Mouse (Mus musculus) layer of hippocampus, postnatal 14 days (tissue): ENCODE results near the gene Ccdc163. TPM values are rescaled to one million over a fixed set of nuclear protein-coding genes. Genes with fewer than 3 reads are reported as not detected.
"Not testable (repeated sequence)": the region's sequence is repeated elsewhere in the genome, so short reads cannot be mapped to it uniquely, and the experiment has no call there.

Source experiments
- DNase-seq, 2 experiments: peaks; one replicate each; pipeline ENCODE4 v3.0.0; 2021 to 2022; ENCODE audit warnings: low spot score in 2 of 2, mixed read lengths in 1 of 2
- long read RNA-seq, 2 experiments: library from polyadenylated mRNA; stranded (forward); transcript quantifications; one replicate each; pipeline ENCODE4 v2.0.0; 2021
- total RNA-seq, 2 experiments: library from RNA; stranded (reverse); gene quantifications; 2 replicates each; pipeline ENCODE4 v1.2.3; 2021

Ccdc163 gene
- 1 to 10 TPM; 2.9 to 4.5 TPM for total RNA-seq
- long read RNA-seq, experiment 1, partial matches to known transcripts: 0 of 3 reads
- long read RNA-seq, experiment 1, other reads (novel, unspliced or antisense): 2 of 3 reads
- long read RNA-seq, experiment 2, partial matches to known transcripts: 0 of 2 reads
- long read RNA-seq, experiment 2, other reads (novel, unspliced or antisense): 1 of 2 reads

DNA sequence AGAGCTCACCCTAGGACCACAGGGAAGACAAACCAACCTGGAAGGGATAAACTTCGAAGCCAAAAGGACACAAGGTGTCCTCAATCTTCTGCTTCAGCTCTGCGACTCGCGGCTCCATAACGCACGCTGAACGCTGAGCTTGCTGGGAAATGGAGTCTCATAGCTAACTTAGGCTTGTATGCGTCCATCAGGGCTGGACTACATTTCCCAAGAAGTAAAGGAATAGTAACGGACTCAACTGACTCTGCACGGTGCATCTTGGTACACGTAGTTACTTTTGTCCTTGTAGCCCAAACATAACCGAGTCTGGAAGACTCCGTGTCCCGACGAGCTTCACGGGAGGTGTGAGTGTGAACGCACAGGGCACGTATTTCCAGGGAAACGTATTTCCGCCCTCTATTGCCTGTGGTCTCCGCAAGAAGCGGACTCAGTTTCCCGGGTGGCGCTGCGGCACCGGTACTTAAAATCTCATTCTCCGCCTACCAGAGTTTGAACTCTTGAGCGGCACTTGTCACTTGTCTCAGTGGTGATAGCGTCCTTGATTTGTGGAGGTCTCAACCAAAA lies at the start of gene Ccdc163, which contains the start of gene Mmachc:
TSS of gene Ccdc163 (plus strand) at position 309 of the 564 bp plus-strand sequence.
TSS of gene Mmachc (minus strand) at position 206 of the 564 bp plus-strand sequence.
- DNase-seq: peak; percentile 89 to 98

DNA sequence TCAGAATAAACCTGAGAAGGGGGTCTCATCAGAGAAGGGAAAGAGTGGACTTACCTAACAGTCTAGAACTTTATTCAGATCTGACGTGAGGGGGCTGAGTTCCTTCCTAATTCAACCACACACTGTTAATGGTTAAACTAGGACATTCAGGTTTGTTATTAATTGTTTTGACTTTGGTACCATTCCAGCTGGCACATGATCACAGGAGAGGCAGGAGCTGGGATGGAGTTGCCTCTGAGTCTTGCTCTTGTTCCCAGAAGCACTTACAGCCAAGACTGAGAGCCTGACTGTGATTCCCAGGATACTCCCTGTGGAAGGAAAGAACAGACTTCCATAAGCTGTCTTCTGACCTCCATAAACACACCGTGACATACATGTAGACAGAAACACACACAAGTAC lies 48.8 kb upstream of the Ccdc163 start:
- no peak for DNase-seq

DNA sequence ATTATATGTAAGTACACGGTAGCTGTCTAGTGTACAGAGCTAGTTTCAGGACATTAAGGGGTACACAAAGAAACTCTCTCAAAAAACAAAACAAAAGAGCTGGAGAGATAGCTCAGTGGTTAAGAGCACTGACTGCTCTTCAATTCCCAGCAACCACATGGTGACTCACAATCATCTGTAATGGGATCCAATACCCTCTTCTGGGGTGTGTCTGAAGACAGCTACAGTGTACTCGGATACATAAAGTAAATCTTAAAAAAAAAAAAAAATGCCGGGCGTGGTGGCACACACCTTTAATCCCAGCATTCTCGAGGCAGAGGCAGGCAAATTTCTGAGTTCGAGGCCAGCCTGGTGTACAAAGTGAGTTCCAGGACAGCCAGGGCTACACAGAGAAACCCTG lies 48.4 kb upstream of the Ccdc163 start:
- DNase-seq: not testable (repeated sequence)

DNA sequence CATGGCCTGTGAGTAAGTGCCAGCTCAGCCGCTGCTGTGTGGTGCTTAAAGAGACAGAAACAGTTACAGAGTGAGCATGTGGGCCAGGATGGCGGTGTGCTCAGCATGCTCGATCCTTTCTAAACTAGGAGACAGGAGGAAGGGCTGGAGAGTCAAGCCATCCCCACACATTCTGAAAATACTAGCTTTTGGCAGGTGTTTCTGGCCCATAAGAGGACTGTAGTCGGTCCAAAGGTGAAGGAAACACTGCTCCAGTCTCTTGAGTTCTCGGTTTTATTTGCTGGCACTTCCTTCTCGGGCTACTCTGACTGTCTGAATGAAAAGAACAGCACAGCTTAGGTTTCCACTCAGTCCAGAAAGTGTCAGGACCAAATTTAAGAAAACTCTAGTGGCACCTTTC lies 47.5 kb upstream of the Ccdc163 start:
- no peak for DNase-seq

DNA sequence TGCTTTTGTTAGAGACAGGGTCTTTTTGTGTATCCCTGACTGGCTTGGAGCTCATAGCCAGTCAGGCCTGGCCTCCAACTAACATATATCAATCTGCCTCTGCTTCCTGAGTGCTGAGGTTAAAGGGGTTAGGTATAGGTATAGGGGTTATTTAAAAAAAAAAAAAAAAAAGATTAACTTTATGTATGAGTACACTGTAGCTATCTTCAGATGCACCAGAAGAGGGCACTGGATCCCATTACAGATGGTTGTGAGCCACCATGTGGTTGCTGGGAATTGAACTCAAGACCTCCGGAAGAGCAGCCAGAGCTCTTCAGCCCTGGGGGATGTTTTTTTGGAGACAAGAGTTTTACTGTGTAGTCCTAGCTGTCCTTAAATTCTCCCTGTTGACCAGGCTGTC lies 46.3 kb upstream of the Ccdc163 start:
- no peak for DNase-seq

DNA sequence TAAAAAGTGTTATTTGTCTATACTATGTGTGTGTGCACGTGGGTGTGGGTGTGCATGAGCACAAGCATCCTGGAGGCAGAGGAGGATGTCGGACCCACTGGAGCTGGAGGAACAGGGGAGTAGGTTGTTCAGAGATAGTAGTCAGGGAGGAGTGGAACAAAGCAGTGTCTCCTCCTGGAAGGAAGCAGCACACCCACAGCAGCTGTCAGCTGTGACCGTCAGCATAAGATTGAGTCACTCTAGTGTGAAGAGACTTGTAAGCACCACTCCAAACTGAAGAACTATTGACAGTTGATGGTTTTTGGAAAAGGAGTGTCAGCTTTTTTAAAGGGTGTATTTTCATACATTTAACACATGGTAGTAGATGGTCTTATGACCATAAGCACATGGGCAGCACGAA lies 41.7 kb upstream of the Ccdc163 start:
- DNase-seq: no peak

DNA sequence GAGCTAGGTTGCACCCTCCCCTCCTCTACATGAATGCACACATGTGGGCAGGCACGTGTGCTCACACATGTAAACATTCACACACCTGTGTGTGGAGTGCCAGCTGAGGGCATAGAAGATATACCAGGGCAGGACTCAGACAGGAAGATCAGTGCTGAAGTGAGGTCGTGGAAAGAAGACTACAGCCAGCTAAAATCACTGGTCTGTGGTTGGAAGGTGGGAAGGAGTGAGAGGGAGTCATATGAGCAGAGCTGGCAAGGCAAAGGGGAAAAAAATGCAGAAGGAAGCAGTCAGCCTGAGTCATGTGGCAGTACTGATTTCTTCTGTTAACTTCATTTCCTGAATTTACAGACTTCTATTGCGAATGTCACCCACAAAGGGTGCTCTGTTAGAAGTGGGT lies 40.2 kb upstream of the Ccdc163 start:
- DNase-seq: no peak

DNA sequence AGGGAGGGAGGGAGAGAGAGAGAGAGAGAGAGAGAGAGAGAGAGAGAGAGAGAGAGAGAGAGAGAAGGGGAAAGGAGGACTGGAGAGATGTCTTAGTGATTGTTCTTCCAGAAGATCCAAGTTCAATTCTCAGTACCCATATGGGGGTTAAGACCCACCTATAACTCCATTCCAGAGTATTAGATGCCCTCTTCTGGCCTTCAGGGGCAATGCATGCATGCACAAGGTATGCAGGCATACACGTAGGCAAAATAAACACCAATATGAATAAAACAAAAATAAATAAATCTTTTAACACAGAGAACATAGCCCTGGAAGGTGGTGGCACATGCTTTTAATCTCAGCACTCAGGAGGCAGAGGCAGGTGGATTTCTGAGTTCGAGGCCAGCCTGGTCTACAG lies 39.0 kb upstream of the Ccdc163 start:
- DNase-seq: no peak

DNA sequence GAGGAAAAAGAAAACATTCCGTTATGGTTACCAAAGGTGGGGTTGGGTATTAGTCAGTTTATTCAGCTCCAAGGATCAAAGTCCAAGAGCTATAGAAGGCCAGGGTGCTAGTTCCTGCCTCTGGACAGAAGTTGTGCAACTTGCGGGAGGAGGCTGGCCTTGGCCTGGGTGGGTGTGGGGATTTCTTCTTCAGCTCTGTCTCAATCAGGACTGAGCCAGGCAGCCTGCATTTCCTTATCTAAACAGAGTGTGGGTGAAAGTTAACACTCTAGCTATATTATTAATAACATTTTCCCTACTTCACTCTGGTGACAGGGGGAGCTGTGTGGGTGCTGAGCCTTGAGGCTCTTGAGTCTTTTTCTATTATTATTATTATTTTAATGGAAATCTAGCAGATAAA lies 35.5 kb upstream of the Ccdc163 start:
- no peak for DNase-seq

DNA sequence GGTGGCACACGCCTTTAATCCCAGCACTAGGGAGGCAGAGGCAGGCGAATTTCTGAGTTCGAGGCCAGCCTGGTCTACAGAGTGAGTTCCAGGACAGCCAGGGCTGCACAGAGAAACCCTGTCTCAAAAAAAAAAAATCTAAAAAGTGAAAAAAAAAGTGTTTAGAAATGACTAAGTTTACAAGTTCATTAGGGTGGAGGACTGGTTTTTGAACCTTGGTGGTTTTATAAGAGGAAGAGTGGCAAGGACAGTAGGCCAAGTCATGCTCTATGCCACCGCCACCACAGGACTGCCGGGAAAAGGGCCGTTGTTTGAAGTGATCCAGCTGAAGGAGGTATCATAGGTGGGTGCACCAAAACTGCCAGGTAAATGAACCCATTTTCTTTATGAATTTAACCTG lies 33.5 kb upstream of the Ccdc163 start:
- not testable (repeated sequence) for DNase-seq

DNA sequence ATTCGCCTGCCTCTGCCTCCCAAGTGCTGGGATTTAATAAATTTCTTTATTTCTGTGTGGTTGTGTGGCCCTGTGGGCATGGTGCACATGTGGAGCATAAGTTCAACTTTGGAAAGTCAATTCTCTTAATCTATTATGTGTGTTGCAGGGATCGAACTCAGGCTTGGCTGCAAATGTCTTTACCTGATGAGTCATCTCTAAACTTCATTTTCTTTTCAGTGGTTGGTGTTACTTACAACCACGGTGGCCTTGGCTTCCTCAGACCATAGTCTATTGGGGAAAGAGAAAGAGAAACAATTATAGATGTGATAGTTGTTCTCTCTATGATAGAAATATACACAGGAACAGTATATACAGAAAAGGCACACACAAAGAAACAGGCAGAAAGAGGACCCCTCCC lies 32.3 kb upstream of the Ccdc163 start:
- DNase-seq: no peak

DNA sequence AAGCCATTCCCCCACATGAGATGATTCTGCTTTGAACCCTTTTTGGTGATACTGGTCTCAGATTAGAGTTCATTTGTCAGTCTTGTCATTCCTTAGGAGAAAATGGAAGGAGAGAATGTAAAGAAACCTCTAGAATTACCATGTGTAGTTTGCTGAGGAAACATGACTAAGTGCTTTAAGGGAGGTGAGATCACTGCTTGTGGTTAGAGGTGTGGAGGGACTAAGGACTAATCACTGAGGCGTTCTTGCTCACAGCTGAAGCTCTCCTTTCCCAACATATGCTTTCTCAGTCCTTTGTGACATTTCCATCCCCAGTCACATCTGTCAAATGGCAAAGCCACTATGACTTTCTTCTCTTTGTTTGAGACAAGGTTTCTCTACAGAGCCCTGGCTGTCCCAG lies 30.5 kb upstream of the Ccdc163 start:
- no peak for DNase-seq

DNA sequence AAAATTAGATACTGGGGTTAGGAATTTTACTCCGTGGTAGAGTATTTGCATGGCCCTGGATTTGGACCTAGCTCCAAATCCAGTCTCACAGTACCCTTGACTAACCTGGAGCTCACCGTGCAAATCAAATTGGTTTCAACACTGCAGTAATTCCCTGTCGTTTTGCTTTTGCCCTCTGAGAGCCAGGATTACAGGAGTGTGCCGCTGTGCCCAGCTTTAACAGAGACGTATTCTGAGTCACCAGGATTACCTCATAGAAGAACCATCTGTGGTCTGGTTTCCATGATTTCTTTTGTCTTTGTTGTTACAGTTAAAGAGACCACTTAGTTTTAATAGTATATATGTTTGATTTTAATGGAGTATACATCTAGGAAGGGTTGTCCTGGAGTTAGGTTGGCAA lies 29.2 kb upstream of the Ccdc163 start:
- DNase-seq: no peak

DNA sequence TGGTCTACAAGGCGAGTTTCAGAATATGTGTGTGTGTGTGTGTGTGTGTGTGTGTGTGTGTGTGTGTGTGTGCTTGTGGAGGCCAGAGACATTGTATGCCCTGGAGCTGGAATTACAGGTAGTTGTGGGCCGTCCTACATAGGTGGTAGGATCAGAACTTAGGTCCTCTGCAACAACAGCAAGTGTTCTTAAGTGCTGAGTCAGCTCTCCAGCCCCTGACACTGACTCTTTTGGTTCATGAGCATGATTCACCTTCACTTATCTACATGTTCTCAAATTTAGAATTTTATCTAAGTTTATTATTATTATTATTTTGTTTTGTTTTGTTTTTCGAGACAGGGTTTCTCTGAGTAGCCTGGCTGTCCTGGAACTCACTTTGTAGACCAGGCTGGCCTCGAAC lies 27.8 kb upstream of the Ccdc163 start:
- DNase-seq: not testable (repeated sequence)

DNA sequence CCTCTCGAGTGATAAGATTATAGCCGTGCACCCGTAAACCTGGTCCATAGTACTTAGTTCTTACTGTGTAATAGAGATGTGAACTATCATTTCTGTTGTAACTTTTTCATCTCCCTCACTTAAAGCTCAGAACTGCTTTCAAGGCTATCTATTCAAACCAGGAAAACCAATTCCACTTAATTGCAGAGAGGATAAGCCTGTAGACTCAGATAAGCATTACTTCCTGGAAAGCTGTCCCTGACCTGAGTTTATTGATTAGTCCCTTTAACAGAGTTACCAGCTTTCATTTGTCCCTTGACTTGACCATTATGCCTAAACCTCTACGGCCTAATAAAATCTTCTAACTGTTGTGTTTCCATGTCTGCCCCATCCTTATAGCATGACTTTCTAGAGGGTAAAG lies 24.4 kb upstream of the Ccdc163 start:
- DNase-seq: no peak

DNA sequence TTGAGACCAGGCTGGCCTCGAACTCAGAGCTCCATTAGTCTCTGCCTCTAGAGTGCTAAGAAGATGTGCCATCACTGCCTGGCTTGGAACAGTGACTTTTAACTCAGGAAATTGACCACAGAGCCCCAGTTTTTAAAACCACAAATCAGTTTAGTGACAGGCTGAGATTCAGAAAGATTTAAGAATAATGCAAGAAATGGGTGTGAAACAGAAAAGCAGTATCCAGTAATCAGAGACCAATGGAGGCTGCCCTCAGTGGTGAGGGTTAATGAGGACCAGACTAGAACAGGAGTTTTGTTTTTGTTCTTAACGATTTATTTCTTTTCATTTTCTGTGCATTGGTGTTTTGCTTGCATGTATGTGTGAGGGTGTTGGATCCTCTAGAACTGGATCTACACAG lies 23.6 kb upstream of the Ccdc163 start:
- DNase-seq: no peak

DNA sequence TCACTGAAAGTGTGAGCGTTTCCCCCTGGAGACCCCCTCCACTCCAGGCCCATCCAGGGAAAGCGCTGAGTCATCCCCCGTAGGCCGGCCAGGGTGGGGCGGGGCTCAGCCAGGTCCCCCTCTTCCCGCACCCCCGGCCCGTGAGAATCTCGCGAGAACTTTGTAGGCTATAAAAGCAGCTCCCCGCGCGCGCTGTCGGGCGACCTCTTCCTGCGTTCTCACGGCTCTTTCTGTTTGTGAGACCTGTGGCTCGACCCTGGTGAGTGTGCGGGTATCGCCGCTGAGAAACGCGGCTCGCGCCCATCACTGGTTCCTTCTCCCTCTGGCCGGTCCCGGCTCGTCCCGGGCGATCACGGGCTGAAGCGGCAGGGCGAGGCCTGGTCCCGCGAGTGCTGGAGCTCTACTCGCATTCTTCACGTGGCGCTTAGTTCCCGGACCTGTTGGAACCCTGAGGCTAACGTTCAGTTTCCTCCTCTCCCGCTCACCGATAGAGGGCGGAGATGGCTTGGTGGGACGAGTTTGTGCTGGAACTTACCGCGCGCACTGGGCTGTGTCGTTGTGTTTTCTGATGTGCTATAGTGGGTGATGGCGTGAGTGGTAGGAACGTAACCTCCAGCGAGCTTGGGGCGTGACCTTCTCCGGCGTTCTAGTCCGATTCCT lies 22.8 kb upstream of the Ccdc163 start, which contains the start of gene Prdx1:
TSS of gene Prdx1 (plus strand) at position 143 of the 660 bp plus-strand sequence.
- DNase-seq: peak; percentile 93 to 97

DNA sequence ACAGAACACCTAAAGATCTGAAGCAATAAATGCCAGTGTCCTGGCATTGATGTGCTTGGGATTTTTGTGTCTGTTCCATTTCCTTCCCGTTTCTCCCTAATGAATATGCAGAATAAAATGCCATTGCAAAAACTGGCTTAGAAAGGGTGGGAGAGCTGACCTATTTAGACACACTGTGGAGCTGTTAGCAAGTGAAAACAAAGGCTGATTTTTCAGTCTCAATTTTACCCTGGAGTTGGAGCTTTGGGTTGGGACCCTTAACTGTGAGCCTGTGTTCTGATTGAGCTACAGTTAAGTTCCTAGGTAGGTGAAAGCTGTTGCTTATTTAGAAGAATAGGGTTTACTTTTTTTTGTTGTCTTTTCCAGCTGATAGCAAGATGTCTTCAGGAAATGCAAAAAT lies 21.3 kb upstream of the Ccdc163 start:
- no peak for DNase-seq

DNA sequence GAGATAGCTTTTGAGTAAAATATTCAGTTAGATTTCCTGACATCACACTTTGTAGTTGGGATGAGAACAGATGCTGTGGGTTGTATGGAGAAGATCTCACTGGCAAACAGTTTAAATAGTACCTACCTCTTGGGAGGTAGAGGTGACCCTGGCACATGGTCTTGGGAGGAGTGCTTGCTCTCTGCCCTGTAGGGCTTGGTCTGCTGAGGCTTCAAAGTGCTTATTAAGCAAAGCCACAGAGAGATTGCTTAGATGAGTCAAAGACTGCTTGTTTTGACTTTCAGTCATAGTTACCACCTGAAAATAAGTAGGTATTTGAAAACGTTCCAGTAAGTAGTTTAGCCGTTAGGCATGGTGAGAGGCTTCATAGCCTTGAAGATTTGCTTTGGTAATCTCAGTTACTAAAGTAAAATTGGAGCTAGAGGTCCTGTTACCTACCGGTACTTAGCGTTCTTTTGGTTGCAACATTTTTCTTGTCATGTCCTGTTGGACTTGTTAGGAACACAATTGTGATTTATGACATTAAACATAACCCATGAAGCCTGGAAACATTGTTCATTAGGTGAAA lies 18.9 kb upstream of the Ccdc163 start:
- no peak for DNase-seq

DNA sequence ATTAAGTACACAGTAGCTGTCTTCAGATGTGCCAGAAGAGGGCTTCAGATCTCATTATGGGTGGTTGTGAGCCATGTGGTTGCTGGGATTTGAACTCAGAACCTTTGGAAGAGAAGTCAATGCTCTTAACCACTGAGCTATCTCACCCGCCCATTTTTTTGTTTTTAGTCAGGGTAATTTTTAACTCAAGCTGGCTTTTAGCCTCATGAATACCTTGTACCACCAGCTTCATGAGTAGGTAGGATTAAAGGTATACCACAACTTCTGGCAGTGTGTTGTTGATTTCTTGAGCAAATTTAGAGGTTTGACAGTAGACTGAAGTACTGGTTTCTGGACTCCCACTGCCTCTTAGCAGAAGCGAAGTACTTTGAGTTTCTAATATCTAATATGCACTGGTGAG lies 16.2 kb upstream of the Ccdc163 start:
- DNase-seq: no peak

DNA sequence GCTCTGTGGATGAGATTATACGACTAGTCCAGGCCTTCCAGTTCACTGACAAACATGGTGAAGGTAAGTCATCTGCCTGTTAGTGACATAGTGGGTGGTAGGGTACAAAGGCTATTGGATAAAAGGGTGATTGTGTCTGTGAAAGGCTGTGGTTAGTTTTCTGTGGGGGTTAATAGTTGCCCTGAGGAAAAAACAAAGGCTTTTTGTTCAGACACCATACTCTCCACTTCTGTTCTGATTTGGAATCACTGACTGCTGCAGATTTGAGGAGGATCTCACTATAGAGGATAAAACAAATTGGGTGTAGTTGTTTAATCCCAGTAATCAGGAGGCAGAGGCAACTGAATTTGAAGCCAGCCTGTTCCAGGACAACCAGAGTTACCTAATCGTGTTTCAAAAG lies 14.5 kb upstream of the Ccdc163 start:
- DNase-seq: no peak

DNA sequence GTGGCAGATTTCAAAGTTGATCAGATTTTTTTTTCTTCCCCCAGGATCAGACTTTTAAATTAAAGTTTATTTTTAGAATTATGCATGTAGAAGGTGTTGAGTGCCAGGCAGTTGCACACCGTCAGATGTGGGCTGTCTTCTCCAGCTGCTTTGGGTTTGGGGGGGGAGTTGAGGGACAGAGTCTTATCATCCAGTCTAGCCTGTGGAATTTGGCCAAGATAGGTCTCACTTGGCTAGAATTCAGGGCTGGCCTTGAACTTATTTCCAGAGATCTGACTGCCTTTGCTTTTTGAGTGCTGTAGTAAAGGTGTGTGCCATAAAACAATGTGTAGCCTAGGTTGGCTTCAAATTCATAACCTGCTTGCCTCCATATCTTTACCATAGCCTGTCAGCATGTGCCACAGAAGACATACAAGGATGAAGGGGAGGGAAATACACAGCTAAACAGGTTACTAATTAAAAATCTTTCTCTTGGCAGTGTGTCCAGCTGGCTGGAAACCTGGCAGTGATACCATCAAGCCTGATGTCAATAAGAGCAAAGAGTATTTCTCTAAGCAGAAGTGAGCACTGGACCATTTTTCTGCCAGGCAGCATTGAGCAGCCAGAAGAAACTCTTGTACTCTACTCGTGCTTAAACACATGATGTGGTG lies 9.5 kb upstream of the Ccdc163 start:
- no peak for DNase-seq
